Mouse (Mus musculus): Measurements from ENCODE around the gene Abca12. TPM values are rescaled to one million over a fixed set of nuclear protein-coding genes. Genes with fewer than 3 reads are reported as not detected.

The Abca12 gene
- total RNA-seq, 2 experiments from 2014 or later: 0.12 to 0.20 TPM

DNA sequence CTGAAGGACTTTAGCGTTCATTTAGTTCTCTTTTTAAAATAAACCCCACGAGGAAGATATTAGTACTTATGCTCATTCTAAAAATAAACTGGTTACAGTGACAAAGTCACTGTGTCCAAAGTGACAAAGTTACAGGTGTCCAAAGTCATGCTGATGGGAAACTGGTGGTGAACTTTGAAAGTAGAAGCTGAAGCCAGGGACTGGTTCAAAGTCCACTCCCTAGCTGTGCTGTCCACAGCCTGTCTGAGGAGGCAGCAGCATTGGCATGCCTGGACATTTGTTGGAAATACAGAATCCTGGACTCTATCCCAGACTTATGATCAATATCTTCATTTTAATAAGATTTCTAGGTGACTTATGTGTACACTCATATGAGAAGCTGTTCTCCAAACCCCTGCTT lies 183.5 kb downstream of the Abca12 start:
- DNase-seq (ENCODE audit: extremely low spot score in 1 of 2, low spot score in 1 of 2): no peak

DNA sequence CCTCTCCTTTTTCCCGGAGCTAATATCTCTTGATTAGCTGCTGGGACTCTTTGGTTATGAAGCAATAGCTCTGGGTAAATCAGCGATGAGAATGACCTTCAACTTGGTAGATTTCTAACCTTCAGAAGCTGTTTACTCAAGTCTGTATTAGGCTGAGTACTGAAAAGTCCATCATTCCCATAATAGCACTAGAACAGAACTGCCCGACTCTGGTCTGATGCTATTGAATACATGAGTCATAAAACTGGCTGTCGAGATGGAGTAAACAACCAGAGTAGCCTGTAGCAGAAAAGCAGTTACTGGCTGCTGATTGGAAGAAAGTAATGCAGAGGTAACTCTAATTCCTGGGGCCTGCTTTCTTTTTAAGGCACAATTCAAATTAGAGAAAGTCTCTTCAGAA lies 211.1 kb downstream of the Abca12 start:
- DNase-seq (ENCODE audit: extremely low spot score in 1 of 2, low spot score in 1 of 2): no peak

DNA sequence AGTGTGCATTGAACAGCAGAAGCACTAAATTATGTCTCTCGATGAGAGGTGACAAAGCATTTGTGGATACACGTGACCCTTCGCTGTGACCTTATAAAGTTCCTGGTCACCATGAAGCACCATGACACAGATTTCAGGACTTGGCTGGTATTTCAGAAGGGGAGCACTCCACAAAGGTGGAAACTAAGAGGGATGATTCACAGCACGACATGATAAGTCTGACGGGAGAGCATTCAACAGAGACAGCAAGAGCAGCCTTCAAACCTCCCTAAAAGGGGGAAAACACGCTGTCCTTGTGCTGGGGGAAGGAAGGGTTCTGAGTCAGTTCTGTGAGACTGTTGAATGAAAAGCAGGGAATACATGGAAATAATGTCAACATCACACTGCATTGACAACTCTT lies 218.5 kb downstream of the Abca12 start:
- no peak for DNase-seq (ENCODE audit: extremely low spot score in 1 of 2, low spot score in 1 of 2)

DNA sequence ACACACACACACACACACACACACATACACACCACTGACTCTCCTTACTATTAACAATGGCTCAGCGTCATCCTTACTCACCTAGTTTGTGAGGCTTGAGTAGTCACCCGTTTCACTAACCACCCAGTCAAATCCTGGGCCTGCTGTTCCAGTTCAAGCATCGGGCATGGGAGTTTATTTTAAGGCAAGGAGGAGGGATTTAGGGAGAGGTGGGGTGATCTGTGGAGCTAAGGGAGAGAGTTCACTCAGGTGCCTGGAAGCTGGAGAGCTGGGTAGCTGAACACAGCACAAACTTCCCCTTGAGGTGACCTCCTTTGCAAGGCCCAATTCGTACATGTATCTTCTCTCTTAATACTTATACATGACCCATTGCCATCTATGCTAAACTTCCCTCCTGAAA lies 219.4 kb downstream of the Abca12 start:
- DNase-seq (ENCODE audit: extremely low spot score in 1 of 2, low spot score in 1 of 2): no peak

DNA sequence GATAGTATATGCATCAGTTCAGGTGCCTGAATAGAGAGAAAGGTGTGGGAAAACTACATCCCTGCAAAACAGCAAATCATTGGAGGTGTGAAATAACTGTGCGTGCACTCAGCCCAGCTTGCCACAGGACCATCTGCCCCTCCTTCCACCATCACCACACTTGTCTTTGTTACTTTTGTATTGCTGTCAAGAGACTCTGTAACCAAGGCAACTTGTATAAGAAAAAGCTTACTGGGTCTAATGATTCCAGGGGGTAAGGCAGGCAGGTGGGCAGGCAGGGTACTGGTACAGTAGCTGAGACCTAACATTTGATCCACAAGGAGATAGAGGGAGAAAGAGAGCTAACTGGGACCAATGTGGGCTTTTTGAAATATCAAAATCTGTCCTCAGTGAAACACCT lies 220.8 kb downstream of the Abca12 start:
- DNase-seq (ENCODE audit: extremely low spot score in 1 of 2, low spot score in 1 of 2): no peak

Other genes starting within 250 kb of the Abca12 start
- gene Atic, start 142.2 kb upstream of the Abca12 start, total RNA-seq (2021): 10 to 100 TPM; 31.6 to 33.6 TPM
- 10 to 100 TPM; 32.8 to 57.2 TPM for gene Fn1, start 238.3 kb upstream of the Abca12 start, total RNA-seq (2021)